Mouse (Mus musculus) frontal cortex, postnatal 10 days (tissue): Measurements from ENCODE around the gene Ankrd52.

Experiments
- DNase-seq, 2 experiments: peaks; one replicate each; pipeline ENCODE4 v3.0.0; 2022; ENCODE audit warnings: low spot score in 2 of 2, mixed read lengths in 1 of 2

The Ankrd52 gene

GRCm38 (mm10) chr10:128369599-128369998, 7.3 kb upstream of the Ankrd52 start:
- no peak for DNase-seq

- DNase-seq, result no peak
Measured at GRCm38 (mm10) chr10:128370021-128370420, 6.9 kb upstream of the Ankrd52 start.

- DNase-seq, result no peak
Measured at GRCm38 (mm10) chr10:128370601-128371000, 6.3 kb upstream of the Ankrd52 start.

GRCm38 (mm10) chr10:128372142-128372541, 4.8 kb upstream of the Ankrd52 start:
- no peak for DNase-seq

GRCm38 (mm10) chr10:128372989-128373748, 3.7 kb upstream of the Ankrd52 start:
- DNase-seq, result no peak

- no peak for DNase-seq
Measured at GRCm38 (mm10) chr10:128374393-128374792, 2.5 kb upstream of the Ankrd52 start.

GRCm38 (mm10) chr10:128376099-128376454, 838 bp upstream of the Ankrd52 start:
- no peak for DNase-seq

- DNase-seq, result no peak
Measured at GRCm38 (mm10) chr10:128377222-128377939, 466 bp downstream of the Ankrd52 start.

GRCm38 (mm10) chr10:128377940-128378448, 1.1 kb downstream of the Ankrd52 start:
- DNase-seq, result no peak

- no peak for DNase-seq
Measured at GRCm38 (mm10) chr10:128378462-128378861, 1.5 kb downstream of the Ankrd52 start.

GRCm38 (mm10) chr10:128379260-128379659, 2.3 kb downstream of the Ankrd52 start:
- DNase-seq, result no peak

- no peak for DNase-seq
Measured at GRCm38 (mm10) chr10:128380565-128380964, 3.6 kb downstream of the Ankrd52 start.

- no peak for DNase-seq
Measured at GRCm38 (mm10) chr10:128382482-128382881, 5.6 kb downstream of the Ankrd52 start.

GRCm38 (mm10) chr10:128385902-128386301, 9.0 kb downstream of the Ankrd52 start:
- no peak for DNase-seq

GRCm38 (mm10) chr10:128388941-128389340, 12.0 kb downstream of the Ankrd52 start:
- no peak for DNase-seq

- no peak for DNase-seq
Measured at GRCm38 (mm10) chr10:128389570-128389969, 12.7 kb downstream of the Ankrd52 start.

GRCm38 (mm10) chr10:128390366-128390765, 13.5 kb downstream of the Ankrd52 start:
- DNase-seq, result no peak

- no peak for DNase-seq
Measured at GRCm38 (mm10) chr10:128391850-128392249, 14.9 kb downstream of the Ankrd52 start.

- no peak for DNase-seq
Measured at GRCm38 (mm10) chr10:128396017-128396673, 19.2 kb downstream of the Ankrd52 start.

- DNase-seq, result no peak
Measured at GRCm38 (mm10) chr10:128396716-128397264, 19.9 kb downstream of the Ankrd52 start.

- DNase-seq, result no peak
Measured at GRCm38 (mm10) chr10:128397466-128397865, 20.6 kb downstream of the Ankrd52 start.

GRCm38 (mm10) chr10:128400338-128400737, 23.4 kb downstream of the Ankrd52 start:
- no peak for DNase-seq
